Mouse (Mus musculus): ENCODE results near the gene Patl2. TPM values are rescaled to one million over a fixed set of nuclear protein-coding genes. Genes with fewer than 3 reads are reported as not detected.

The Patl2 gene
- 0.06 and 0.08 TPM in 2 replicates for polyA plus RNA-seq (2015; fragmentation: Nextera tagmentation; extraction: Ambion mirVana)

DNA sequence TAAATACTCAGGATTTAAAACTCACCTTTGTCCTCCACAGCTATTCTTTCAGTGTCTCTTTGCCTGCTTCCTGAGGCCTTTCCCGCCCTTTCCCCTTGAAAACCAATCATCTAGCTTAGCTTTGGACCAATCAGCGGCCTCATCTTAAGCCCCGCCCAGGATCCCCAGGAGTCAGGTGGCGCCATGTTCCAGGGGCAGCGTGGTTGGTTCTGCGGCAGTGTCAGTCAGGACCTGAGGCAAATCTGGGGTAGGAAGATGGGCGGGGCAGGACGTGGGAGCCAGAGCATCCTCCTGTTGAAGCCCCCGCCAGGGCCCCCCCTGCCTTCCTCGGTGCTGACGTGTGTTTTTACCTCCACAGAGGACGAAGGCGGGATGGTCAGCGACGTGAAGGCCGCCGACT lies at the start of gene Patl2, which contains the start of gene Terb2:
TSS of gene Patl2 (minus strand) at position 84 of the 400 bp plus-strand sequence.
TSS of gene Terb2 (plus strand) at position 167 of the 400 bp plus-strand sequence.
- ATAC-seq, result no peak
- H3K4me3 ChIP-seq (ENCODE audit: low read length), result no peak within 1 kb of the TSS
- H3K9me3 ChIP-seq (ENCODE audit: control insufficient read depth, low read length), result no peaks in the 10 kb centered on the region
- no peaks in the 10 kb centered on the region for H3K36me3 ChIP-seq (ENCODE audit: control insufficient read depth, insufficient read depth, low read length)
- no peak within 1 kb of the TSS for H3K4me2 ChIP-seq (ENCODE audit: low read length)
- H3K27ac ChIP-seq (ENCODE audit: low read depth, low read length), result no peak within 1 kb of the TSS
- no peaks in the 10 kb centered on the region for H3K4me1 ChIP-seq (ENCODE audit: control insufficient read depth, insufficient read depth, low read depth, low read length)
- 83% methylated on average over 17 of the region's 17 CpGs for WGBS
- no peak within 1 kb of the TSS for H3K9ac ChIP-seq (ENCODE audit: low read depth, low read length)
- H3K27me3 ChIP-seq (replicated peaks; ENCODE audit: control insufficient read depth, insufficient read depth, low read length), result no peaks in the 10 kb centered on the region

DNA sequence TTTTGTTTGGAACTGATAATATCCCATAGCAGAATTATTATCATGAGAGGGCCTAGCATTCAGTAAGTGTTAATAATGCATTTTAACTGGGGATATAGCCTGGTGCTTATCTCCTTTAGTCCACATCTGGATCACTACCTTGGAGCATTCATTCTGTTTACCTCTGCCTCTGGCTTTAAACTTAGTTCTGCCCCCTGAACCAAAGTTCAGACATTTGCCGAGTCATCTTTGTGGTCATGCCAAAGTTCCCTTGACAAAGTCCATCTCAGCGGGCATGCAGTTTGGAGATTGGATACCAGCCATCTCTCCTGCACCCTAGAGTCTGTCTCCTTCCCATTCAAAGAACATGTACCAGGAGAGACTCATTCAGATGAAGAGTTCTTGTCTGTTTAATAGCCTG lies 49.4 kb upstream of the Patl2 start:
- no peaks in the 10 kb centered on the region for H3K9me3 ChIP-seq (ENCODE audit: control insufficient read depth, low read length)
- H3K4me3 ChIP-seq (ENCODE audit: low read length), result peak overlapping the region; percentile 53
- H3K4me2 ChIP-seq (ENCODE audit: low read length), result peak overlapping the region; percentile 92
- no peak overlapping the region for H3K9ac ChIP-seq (ENCODE audit: low read depth, low read length)
- ATAC-seq, result no peak
- WGBS, result 63% methylated on average over 2 of the region's 2 CpGs
- peaks cover 5% of the 10 kb centered on the region for H3K4me1 ChIP-seq (ENCODE audit: control insufficient read depth, insufficient read depth, low read depth, low read length)
- no peaks in the 10 kb centered on the region for H3K36me3 ChIP-seq (ENCODE audit: control insufficient read depth, insufficient read depth, low read length)
- H3K27ac ChIP-seq (ENCODE audit: low read depth, low read length), result no peak overlapping the region
- no peaks in the 10 kb centered on the region for H3K27me3 ChIP-seq (replicated peaks; ENCODE audit: control insufficient read depth, insufficient read depth, low read length)

DNA sequence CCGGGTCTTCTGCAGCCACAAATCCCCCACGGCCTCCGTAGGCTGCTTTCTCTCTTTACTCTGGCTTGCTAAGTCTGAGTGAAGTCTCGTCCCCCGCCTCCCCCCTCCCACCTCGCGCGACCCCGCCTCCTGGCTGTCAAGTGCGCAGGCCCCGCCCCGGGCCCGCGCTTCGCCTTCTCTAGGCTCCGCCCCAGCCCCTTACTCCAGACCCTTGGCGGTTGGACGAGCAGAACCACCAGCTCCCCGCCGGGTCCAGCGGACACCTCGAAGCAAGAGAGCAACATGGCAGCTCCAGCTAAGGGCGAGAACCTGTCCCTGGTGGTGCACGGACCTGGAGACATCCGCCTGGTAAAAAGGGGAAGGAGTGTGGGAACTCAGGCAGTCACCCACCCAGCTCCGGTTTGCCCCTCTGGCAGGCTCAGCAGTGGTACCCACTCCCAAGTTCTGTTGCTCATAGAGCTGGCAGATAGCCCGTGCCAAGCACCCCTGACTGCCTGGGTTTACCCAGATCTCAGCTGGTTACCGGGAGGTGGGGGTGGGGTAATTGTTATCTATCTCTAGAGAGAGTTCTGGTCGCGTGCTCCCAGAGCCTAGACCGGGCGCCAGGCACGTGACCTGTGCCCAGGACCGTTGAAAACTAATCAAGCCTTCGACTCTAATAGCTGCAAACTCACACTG lies 48.8 kb upstream of the Patl2 start, which contains the start of gene Sord:
TSS of gene Sord (plus strand) at position 139 of the 678 bp plus-strand sequence.
- peak; percentile 97 for ATAC-seq
- H3K4me1 ChIP-seq (ENCODE audit: control insufficient read depth, insufficient read depth, low read depth, low read length), result peaks cover 5% of the 10 kb centered on the region
- H3K4me3 ChIP-seq (ENCODE audit: low read length), result peak within 1 kb of the TSS; percentile 53
- no peaks in the 10 kb centered on the region for H3K36me3 ChIP-seq (ENCODE audit: control insufficient read depth, insufficient read depth, low read length)
- under 1% methylated on average over 35 of the region's 35 CpGs for WGBS
- peak within 1 kb of the TSS; percentile 71 for H3K9ac ChIP-seq (ENCODE audit: low read depth, low read length)
- no peaks in the 10 kb centered on the region for H3K9me3 ChIP-seq (ENCODE audit: control insufficient read depth, low read length)
- H3K4me2 ChIP-seq (ENCODE audit: low read length), result peak within 1 kb of the TSS; percentile 92
- no peaks in the 10 kb centered on the region for H3K27me3 ChIP-seq (replicated peaks; ENCODE audit: control insufficient read depth, insufficient read depth, low read length)
- peak within 1 kb of the TSS; percentile 51 for H3K27ac ChIP-seq (ENCODE audit: low read depth, low read length)

DNA sequence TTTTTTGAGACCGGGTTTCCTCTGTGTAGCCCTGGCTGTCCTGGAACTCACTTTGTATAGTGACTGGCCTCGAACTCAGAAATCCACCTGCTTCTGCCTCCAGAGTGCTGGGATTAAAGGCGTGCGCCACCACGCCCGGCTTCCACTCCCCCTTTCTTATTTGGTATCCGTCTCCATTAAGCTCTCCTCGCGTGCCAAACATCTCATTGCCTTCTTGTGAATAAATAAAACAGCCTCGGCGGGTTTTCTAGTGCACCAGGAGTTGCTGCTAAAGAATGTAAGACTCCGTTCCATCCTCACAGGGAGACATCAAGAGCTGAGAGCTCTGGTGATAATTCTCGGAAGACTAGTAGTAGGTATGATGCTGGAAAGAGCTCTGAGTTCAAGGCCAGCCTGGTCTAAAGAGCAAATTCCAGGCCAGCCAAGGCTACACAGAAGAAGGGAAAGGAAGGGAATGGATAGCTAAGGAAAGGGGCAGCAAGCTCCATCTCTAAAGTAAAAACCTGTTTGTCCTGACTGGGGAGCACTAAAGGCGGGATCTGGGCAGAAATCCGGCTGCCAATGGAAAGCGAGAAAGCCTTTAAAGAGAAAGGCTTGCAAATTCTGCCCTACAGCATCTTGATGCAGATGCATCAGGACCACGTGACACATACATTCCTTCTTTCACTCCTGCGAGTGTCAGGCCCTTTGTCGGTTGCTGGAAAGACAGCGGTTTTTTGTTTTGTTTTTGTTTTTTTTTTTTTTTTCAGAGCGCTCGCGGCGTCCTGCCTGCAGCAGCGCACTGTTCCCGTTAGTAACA lies 48.0 kb upstream of the Patl2 start:
- 6% methylated on average over 26 of the region's 26 CpGs for WGBS
- Histone ChIP-seq H3K4me3 (ENCODE audit: low read length) (peak overlapping the region; percentile 53), H3K27ac (ENCODE audit: low read depth, low read length) (peak overlapping the region; percentile 51), H3K36me3 (ENCODE audit: control insufficient read depth, insufficient read depth, low read length) (no peaks in the 10 kb centered on the region), H3K4me2 (ENCODE audit: low read length) (peak overlapping the region; percentile 92), H3K27me3 (replicated peaks; ENCODE audit: control insufficient read depth, insufficient read depth, low read length) (no peaks in the 10 kb centered on the region), H3K4me1 (ENCODE audit: control insufficient read depth, insufficient read depth, low read depth, low read length) (peaks cover 5% of the 10 kb centered on the region), H3K9ac (ENCODE audit: low read depth, low read length) (peak overlapping the region; percentile 71), H3K9me3 (ENCODE audit: control insufficient read depth, low read length) (no peaks in the 10 kb centered on the region)
- ATAC-seq, result peak; percentile 55

DNA sequence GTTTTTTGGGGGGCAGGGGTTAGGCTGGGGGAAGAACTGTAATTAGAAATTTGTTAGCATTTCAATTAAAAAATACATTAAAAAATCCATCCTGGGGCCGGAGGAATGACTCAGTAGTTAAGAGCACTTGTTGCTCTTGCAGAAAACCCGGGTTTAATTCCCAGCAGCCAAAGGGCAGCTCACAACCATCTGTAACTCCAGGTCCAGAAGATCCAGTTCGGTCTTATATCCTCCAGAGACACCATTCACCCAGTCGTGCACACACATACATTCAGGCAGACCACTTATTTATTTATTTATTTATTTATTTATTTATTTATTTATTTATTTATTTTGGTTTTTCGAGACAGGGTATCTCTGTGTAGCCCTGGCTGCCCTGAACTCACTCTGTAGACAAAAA lies 47.4 kb upstream of the Patl2 start:
- Histone ChIP-seq H3K9me3 (ENCODE audit: control insufficient read depth, low read length) (no peaks in the 10 kb centered on the region), H3K9ac (ENCODE audit: low read depth, low read length) (no peak overlapping the region), H3K27ac (ENCODE audit: low read depth, low read length) (no peak overlapping the region), H3K4me2 (ENCODE audit: low read length) (peak overlapping the region; percentile 92; the same call in 1 of the 2 replicates), H3K4me3 (ENCODE audit: low read length) (no peak overlapping the region), H3K36me3 (ENCODE audit: control insufficient read depth, insufficient read depth, low read length) (no peaks in the 10 kb centered on the region), H3K4me1 (ENCODE audit: control insufficient read depth, insufficient read depth, low read depth, low read length) (peaks cover 5% of the 10 kb centered on the region), H3K27me3 (replicated peaks; ENCODE audit: control insufficient read depth, insufficient read depth, low read length) (no peaks in the 10 kb centered on the region)
- WGBS, result 53% methylated on average over 5 of the region's 5 CpGs
- 0 out of 2 replicates have a peak, but pooled peaks have one; percentile 1 for ATAC-seq

DNA sequence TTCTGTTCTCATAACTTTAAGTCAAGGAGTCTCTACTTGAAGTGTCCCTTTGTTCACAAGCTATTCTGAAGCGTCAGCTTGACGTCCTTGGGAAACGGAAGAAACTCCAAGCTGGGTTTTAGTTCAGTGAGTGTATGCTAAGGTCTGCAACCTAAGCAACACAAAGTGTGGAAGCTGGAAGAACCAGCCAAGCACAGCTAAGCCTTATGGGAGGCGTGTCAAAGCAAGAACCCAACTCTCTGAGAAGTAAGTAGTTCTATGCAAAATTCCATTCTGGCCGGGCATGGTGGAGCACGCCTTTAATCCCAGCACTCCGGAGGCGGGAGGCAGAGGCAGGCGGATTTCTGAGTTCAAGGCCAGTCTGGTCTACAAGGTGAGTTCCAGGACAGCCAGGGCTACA lies 45.6 kb upstream of the Patl2 start:
- Histone ChIP-seq H3K9me3 (ENCODE audit: control insufficient read depth, low read length) (no peaks in the 10 kb centered on the region), H3K27me3 (replicated peaks; ENCODE audit: control insufficient read depth, insufficient read depth, low read length) (no peaks in the 10 kb centered on the region), H3K36me3 (ENCODE audit: control insufficient read depth, insufficient read depth, low read length) (no peaks in the 10 kb centered on the region), H3K9ac (ENCODE audit: low read depth, low read length) (no peak overlapping the region), H3K4me2 (ENCODE audit: low read length) (no peak overlapping the region), H3K27ac (ENCODE audit: low read depth, low read length) (no peak overlapping the region), H3K4me1 (ENCODE audit: control insufficient read depth, insufficient read depth, low read depth, low read length) (peaks cover 5% of the 10 kb centered on the region), H3K4me3 (ENCODE audit: low read length) (no peak overlapping the region)
- WGBS, result 63% methylated on average over 9 of the region's 9 CpGs
- ATAC-seq, result no peak

DNA sequence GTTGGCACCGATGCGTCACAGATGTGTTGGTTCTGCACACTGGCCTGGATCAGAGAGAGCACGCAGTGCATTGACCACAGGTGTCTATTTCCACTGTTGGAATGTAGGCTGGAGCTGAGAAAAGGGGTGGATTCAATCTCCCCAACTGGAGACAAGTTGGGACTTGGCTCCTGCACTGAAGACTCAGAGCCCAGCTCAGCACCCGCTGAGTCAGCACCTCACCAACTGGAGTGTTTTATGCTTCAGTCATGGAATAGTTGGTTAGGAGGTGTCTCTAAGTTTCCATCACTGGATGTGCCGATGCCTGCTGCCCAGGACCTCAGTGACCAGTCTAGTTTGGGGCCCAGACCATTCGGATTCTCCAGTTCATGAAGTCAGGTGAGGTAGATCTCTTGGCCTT lies 44.4 kb upstream of the Patl2 start:
- no peak overlapping the region for H3K4me2 ChIP-seq (ENCODE audit: low read length)
- no peak for ATAC-seq
- no peak overlapping the region for H3K4me3 ChIP-seq (ENCODE audit: low read length)
- H3K4me1 ChIP-seq (ENCODE audit: control insufficient read depth, insufficient read depth, low read depth, low read length), result peaks cover 5% of the 10 kb centered on the region
- H3K36me3 ChIP-seq (ENCODE audit: control insufficient read depth, insufficient read depth, low read length), result no peaks in the 10 kb centered on the region
- 84% methylated on average over 6 of the region's 6 CpGs for WGBS
- H3K9ac ChIP-seq (ENCODE audit: low read depth, low read length), result no peak overlapping the region
- no peaks in the 10 kb centered on the region for H3K9me3 ChIP-seq (ENCODE audit: control insufficient read depth, low read length)
- no peak overlapping the region for H3K27ac ChIP-seq (ENCODE audit: low read depth, low read length)
- H3K27me3 ChIP-seq (replicated peaks; ENCODE audit: control insufficient read depth, insufficient read depth, low read length), result no peaks in the 10 kb centered on the region

DNA sequence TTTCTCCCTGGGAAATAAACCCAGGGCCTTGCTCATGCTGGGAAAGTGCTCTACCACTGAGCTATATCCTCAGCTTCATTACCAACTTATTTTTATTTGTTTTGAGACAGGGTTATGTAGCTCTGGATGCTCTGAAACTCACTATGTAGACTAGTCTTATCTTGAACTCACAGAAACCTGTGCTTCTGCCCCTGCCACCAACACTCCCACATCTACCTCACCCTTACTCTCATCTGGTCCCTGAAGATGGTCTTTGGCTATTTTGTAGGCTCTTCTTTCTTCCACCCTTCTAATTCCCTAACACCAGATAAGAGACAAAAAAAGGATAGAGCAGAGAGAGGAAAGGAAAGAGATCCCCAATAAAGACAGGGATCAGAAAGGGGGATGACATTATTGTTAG lies 37.7 kb upstream of the Patl2 start:
- Histone ChIP-seq H3K27me3 (replicated peaks; ENCODE audit: control insufficient read depth, insufficient read depth, low read length) (no peaks in the 10 kb centered on the region), H3K9ac (ENCODE audit: low read depth, low read length) (no peak overlapping the region), H3K9me3 (ENCODE audit: control insufficient read depth, low read length) (no peaks in the 10 kb centered on the region), H3K4me3 (ENCODE audit: low read length) (no peak overlapping the region), H3K27ac (ENCODE audit: low read depth, low read length) (no peak overlapping the region), H3K4me2 (ENCODE audit: low read length) (no peak overlapping the region), H3K36me3 (ENCODE audit: control insufficient read depth, insufficient read depth, low read length) (no peaks in the 10 kb centered on the region), H3K4me1 (ENCODE audit: control insufficient read depth, insufficient read depth, low read depth, low read length) (no peaks in the 10 kb centered on the region)
- no peak for ATAC-seq

DNA sequence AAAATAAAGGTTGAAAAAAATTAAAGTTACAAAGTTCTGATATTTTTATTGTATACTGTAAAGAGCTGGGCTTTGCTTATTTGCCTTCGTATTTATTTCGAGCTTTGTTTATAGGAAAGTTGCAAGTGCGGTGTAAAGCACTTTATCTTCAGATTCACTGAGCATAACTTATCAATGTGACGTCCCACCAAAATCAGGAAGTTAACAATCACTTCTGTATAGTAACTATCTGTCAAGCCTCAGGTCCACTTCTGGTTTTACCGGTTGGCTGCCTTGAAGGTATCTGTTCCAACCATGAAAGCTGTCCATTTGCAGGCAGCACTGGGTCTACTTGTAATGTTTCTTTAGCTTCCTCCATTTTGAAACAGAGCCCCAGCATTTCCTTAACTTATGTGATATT lies 36.3 kb upstream of the Patl2 start:
- Histone ChIP-seq H3K9me3 (ENCODE audit: control insufficient read depth, low read length) (no peaks in the 10 kb centered on the region), H3K4me2 (ENCODE audit: low read length) (no peak overlapping the region), H3K4me1 (ENCODE audit: control insufficient read depth, insufficient read depth, low read depth, low read length) (no peaks in the 10 kb centered on the region), H3K36me3 (ENCODE audit: control insufficient read depth, insufficient read depth, low read length) (no peaks in the 10 kb centered on the region), H3K27ac (ENCODE audit: low read depth, low read length) (no peak overlapping the region), H3K9ac (ENCODE audit: low read depth, low read length) (no peak overlapping the region), H3K4me3 (ENCODE audit: low read length) (no peak overlapping the region), H3K27me3 (replicated peaks; ENCODE audit: control insufficient read depth, insufficient read depth, low read length) (no peaks in the 10 kb centered on the region)
- ATAC-seq, result no peak
- 94% methylated on average over 5 of the region's 5 CpGs for WGBS
